Mouse (Mus musculus): ENCODE results near the gene Acvr1c.
A peak's percentile ranks its signal among the peaks of the same experiment; 100 is the strongest.

The Acvr1c gene

GRCm38 (mm10) chr2:58357414-58358131, at the start of gene Acvr1c:
Acvr1c (minus strand) TSS chr2:58357895.
- peak; percentile 44 for DNase-seq

DNA sequence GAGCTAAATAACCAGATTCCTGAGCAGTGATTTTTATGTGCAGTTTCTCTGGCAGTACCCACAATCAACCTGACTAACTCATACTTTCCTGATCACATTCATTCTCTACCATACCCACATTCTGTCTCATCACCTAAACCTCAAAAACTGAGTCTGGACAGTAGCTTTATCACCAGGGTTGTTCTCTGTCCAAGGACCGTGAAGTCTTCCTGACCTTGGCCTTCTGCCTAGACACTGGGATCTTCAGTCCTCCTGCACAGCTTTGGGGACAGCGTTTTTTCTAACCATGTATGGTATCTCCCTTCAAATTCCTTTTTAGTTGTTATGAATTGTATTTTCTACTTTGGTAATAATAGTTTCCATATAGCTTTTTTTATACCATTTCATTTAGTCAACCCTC, 45.8 kb upstream of the Acvr1c start:
- no peak for DNase-seq

DNA sequence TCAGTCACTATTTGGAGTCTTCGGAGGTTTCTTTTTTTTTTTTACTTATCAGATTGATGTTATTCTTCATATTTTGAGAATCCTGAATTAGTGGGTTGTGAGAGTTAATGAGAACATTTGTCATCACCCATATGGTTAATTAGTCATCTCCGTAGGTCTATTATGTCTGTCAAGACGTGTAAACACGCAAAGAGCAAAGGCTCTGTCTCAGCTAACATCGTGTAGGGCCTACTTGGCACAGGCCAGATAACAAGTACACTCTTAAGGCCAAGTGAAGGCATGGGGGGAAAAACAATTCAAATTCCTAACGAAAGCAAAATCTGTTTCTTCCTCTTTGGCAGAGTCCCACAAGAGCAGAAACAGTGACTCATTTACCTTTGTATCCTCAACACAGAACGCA, 30.9 kb upstream of the Acvr1c start:
- no peak for DNase-seq

DNA sequence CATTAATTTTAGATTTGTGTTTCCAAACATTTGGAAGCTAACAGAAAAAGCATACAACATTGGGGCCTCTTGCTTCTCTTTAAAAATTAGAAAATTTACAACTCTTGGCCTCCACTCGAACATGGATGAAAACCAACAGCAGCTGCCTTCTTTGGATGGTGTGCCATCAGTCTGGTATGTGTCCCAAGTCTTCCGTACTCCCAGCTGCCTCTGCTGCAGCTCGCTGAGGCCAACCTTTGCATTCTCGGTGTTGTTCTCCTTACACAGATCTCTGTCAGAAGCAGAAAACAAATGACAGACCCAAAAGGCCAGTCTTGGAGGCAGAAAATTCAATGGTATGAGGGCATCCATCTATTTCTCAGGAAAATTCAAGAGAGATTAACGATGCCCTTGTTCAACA, 22.3 kb upstream of the Acvr1c start:
- no peak for DNase-seq

- DNase-seq = no peak
Measured at GRCm38 (mm10) chr2:58379475-58379874, 21.8 kb upstream of the Acvr1c start.

DNA sequence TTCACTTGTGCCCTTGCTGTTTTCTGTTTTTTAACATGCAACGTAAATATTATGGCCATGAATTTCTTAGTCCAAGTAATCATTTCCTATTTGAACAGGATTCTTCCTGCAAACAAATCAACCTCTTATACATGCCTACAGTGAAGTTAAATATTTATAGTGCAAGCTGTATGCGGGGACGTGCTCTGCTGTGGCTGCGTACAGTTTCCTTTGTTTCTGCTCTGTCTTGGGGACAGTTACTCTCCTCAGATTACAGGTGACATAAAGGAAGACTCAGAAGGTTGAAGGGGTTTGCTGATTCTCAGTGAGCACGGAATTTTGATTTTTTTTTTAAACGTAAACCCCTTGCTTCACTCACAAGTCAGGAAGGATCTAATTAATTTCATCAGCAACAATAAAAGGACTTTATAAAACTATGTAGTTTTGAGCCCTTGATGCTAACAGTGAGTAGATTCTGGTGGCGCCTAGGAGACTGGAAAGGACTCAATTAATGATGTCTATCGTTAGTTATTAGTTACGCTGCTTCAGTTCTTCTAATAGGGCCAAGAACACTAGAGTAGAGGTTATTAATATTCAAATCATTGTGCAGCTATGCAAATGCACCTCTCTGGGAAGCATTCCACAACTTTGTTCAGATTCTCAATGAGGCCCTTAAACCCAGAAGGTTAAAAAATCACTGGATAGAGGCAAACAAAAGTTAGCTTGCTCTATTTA, 19.9 kb upstream of the Acvr1c start:
- no peak for DNase-seq

DNA sequence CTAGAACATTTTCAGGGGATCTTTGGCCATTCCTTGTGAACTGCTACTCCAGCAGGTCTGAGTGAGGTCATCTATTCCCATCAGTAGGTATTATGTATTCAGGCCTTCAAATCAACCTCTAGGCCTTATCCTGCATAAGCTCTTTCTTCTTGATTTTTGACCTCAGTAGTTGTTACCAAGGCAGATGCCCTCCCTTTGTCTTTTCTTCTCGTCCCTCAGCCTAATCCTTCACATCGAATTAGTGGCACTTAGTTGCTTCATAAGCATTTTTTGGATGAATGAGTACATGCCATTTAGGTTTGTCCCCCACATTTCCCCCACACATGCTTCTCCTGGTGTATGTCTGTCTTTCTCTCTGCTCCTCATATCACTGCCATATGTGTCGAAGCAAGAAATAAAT, 8.5 kb upstream of the Acvr1c start:
- DNase-seq = no peak

- no peak for DNase-seq
Measured at GRCm38 (mm10) chr2:58361361-58362046, 3.8 kb upstream of the Acvr1c start.

GRCm38 (mm10) chr2:58358132-58358460, 401 bp upstream of the Acvr1c start:
- no peak for DNase-seq

DNA sequence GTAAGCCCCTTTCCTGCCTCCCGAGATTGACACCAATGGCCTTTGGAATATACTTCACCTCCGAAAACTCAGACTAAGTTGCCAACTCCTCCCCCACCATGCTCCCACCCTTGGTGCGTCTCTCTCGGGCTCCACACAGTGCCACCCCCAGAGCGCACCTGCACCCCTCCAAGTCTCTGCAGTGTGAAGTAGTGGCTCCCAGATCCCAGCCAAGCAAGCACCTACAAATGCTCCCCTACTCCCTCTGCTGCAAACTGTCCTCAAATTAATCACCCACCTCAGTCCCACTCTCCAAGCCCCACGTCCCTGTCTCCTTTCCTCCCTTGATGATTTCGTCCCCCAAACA, 654 bp downstream of the Acvr1c start:
- peak; percentile 31 for DNase-seq

DNA sequence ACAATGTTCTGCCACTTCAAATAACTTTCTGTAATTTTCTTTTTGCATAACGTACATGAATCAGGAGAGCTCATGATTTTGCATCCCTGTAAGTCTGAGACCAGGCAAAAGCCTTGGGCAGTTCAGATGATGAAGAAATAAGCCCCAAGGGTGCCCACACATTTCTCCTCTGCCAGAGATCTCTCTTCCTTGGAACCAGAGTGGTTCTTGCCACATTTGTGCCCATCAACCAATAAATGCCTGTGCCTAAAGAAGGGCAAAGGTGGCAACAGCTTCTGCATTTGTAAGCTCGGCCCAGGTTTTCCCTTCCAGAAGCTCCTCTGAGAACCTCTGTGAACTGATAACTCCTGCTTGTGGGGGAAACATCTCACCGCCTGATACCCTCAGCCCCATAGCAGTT, 3.3 kb downstream of the Acvr1c start:
- DNase-seq = no peak

DNA sequence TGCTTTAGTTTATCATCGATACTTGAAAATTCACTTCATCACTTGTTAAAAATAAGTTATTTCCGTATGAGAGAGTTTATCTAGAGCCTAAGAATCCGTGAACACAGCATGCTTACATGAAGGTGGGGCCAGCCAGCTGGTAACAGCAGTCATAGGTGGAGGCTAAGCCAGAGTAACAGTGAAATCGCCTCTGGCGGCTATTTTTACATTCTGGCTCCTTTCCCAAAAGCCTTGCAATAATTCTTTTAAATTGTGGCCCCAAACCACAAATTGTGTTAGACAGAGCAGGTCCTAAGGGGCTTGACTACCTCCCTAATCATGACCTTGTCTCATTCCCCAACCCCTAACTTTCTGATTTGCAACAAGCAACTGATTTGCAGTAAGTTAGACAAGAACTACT, 4.8 kb downstream of the Acvr1c start:
- DNase-seq = no peak

- DNase-seq = no peak
Measured at GRCm38 (mm10) chr2:58350657-58351056, 7.0 kb downstream of the Acvr1c start.

DNA sequence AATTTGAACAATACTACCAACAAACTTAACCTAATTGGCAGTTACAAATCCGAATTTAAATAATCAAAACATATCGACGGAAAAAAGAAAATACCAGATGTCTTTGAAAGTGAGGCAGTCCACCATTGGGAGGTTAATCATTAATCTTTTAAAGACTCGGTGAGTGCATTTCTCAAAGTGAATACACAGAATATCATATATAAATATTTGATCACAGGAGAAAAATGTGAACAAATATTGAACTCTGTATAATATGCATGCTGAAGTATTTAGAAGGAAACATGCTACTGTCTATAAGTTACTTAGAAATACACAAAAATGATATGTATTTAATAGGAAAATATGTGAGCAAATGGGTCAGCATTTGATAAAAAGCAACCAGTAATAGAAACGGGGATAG, 21.0 kb downstream of the Acvr1c start:
- DNase-seq = no peak

DNA sequence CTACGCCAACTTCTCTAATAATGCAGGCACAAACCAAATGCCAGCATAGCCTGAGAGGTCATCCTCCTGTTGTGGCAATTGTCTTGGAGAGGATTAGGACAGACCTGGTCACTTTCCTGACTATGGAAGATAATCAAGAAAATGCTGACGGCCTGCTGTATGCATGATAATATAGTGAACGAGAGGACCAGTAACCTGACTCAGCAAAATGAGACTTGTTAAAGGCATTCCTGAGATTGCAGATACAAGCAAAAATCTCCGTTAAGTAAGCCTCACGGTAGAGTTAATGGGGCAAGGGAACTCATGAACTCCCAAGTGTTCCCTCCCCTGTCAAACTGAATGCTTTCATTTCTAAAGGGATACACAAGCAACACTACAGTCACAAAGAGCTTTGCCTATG, 28.1 kb downstream of the Acvr1c start:
- DNase-seq = no peak

DNA sequence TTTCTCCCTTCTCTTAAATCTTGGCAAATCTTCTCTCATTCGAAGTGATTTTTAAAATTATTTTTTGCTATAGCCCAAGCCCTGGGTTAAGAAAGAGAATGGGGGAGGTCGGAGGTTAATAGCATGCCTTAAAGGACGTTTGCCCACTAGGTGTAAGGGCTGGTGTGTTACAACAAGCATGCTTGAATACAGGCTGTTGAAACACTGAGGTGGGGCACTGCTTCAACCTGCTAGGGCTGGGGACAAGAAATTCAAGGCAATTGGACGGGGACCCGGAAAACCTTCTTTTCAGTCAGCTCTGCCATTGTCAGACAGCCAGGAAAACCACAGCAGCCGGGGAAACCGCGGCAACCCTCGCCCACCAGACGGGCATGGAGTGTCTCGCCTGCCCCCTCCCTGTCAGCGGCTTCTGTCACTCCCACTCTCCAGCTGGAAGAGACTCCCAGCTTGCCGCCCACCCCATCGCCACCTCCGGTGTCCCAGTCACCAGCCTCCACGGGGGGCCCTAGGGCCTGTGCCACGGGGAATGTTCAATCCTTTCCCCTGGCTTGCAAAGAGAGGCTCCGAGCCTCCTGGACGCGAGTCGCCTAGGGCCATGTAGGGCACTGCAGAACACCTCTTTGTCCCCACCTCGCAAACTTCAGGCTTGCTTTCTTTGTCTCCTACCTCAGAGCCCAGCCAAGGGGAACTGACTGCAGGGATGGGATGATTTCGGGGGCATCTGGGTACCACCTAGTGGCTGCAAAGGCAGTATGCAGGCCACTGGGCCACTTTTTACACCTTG, 33.4 kb downstream of the Acvr1c start:
- DNase-seq = peak; percentile 54

- no peak for DNase-seq
Measured at GRCm38 (mm10) chr2:58323274-58323673, 34.4 kb downstream of the Acvr1c start.

GRCm38 (mm10) chr2:58316186-58316585, 41.5 kb downstream of the Acvr1c start:
- DNase-seq = no peak

DNA sequence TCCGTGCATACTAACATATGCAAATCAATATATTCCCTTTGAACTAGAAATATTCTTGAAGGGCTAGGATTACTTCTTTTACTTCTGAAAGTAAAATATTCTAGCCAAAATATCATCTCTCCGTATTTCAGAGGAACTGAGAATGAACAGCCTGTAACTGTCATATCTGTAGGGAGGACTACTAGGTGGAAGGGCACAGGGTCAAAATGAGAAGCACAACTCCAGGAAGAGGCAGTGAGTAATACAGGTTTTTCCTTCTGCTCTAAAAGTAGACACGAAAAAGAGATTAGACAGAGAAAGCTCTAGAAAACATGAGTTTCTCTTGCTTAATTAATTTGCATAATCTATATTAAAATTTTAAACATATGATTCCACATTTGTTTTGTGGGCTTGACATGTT, 48.0 kb downstream of the Acvr1c start:
- no peak for DNase-seq

GRCm38 (mm10) chr2:58304450-58304849, 53.2 kb downstream of the Acvr1c start:
- DNase-seq = no peak

GRCm38 (mm10) chr2:58289759-58290431, 67.8 kb downstream of the Acvr1c start:
- DNase-seq = no peak

DNA sequence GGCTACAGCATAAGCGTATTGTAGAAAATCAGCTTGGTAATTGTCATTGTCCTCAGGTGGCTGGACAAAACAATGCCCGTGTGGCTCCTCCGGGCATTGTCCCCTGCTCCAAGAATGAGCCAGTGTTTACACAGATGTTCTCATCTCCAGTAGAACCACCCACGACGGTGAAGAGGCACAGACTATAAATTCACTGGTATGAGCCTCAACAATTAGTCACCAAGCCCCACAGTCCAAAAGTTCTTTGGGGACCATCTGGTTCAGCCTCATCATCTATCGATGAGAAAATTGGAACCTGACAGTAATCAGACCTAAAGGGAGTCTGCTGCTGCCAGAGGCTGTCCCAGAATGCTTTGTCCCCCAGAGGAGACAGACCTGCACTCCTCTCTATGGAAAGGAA, 68.4 kb downstream of the Acvr1c start:
- DNase-seq = no peak

Data from cerebellum, adult 9-11 months (tissue).